ENCODE assay signal across 1 mouse cellular context in the genomic region with DNA sequence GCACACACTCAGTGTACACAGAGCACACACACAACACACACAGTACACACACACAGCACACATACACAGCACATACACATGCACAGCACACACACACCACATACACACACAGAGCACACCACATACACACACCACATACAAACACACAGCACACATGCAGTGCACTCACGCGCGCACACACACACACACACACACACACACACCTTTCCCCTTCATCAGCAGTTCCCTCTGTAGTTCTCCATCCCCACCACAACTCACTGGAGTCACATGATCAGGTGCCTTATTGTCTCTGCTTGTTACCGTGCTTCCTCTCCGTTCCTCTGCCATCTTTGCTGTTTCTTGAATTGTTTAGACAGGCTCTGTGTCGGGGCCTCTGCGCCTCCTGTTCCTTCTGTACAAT.
A peak's percentile ranks its signal among the peaks of the same experiment; 100 is the strongest.
TF ChIP-seq lines count a peak whose summit lies in the region.

No protein-coding gene starts in this region.

TF ChIP-seq in MEL, 35 proteins besides CTCF, POLR2A, EP300 and RAD21 (continued from another document):
- TF ChIP-seq USF2 (IDR thresholded peaks at IDR 0.05; ENCODE audit: borderline replicate concordance in 1 of 2, insufficient read depth in 1 of 2, low read depth in 1 of 2, low read length in 2 of 2) (no peak), JUND (IDR thresholded peaks at IDR 0.05; ENCODE audit: low read depth, low read length) (no peak), BHLHE40 (IDR thresholded peaks at IDR 0.05; ENCODE audit: borderline replicate concordance, low read depth, low read length) (no peak), USF1 (IDR thresholded peaks at IDR 0.05; ENCODE audit: low read depth, low read length) (peak; percentile 10; the same call in 1 of the 2 replicates), UBTF (IDR thresholded peaks at IDR 0.05; ENCODE audit: borderline replicate concordance, insufficient read depth, low read depth, low read length) (no peak), MYC (IDR thresholded peaks at IDR 0.05; ENCODE audit: low read depth, low read length) (no peak)
TF ChIP-seq in MEL: peak in this region for 2.
